Mouse (Mus musculus) hematopoietic multipotent progenitor cell, adult 10-12 weeks (in vitro differentiated cells): ENCODE measurements around the gene Man1b1. TPM values are rescaled to one million over a fixed set of nuclear protein-coding genes. Genes with fewer than 3 reads are reported as not detected.

ENCODE experiments used
- polyA plus RNA-seq: library from polyadenylated mRNA; stranded (reverse); fragments of >175 nt; gene quantifications from 2 replicates; pipeline ENCODE4 v1.2.3, GENCODE M21; 2012; ENCODE audit warnings: low replicate concordance

The Man1b1 gene
- polyA plus RNA-seq, result 24.2 and 25.3 TPM in 2 replicates

DNA sequence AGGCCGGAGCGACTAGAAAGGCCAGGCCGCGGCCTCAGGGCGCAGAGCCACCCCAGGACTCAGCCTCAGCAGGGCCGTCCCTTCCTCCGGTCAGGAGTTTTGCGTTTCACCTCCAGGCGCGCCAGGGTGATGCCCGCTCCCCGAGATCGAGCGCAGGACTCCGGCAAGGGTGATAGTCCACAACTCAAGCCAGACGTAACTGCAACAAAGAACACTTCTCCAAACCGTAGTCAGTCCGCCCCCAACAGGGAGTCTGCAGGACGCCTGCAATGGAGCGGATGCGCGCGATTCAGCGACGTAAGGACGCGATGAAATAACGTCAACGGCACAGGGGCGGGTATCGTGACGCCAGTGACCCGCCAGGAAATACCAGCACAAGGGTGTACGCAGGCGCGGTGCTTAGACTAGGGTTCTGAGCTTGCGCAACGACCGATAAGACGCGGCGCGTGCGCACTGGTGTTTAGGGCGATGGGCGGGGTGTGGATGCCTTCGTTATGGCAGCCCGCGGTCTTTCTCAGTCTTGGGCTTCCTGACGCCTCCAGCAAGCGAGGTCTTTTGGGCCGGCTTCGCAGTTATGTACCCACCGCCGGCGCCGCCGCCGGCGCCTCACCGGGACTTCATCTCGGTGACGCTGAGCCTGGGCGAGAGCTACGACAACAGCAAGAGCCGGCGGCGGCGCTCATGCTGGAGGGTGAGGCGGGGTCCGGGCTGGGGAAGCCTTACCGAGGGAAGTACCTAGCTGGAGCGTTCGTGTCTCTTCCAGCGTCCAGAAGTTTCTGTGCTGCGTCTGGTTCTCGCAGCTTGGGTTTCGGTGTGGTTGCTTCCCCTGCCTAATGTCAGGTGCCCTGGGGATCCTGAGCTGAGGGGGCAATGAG, at the start of gene Man1b1:
TSS of gene Man1b1 (plus strand) at position 53 of the 875 bp plus-strand sequence.

GRCm38 (mm10) chr2:25287927-25288649, 44.0 kb upstream of the Man1b1 start, which contains the start of gene Tmem210:
Tmem210 (plus strand) TSS chr2:25288145.

GRCm38 (mm10) chr2:25289651-25290050, 42.5 kb upstream of the Man1b1 start, which contains the start of gene Lrrc26:
Lrrc26 (plus strand) TSS chr2:25289915.

GRCm38 (mm10) chr2:25318971-25319773, 13.0 kb upstream of the Man1b1 start, which contains the start of gene Grin1:
Grin1 (minus strand) TSS chr2:25319187.

GRCm38 (mm10) chr2:25356208-25357079, 24.3 kb downstream of the Man1b1 start, which contains the start of gene Dpp7:
Dpp7 (minus strand) TSS chr2:25356359.

GRCm38 (mm10) chr2:25365091-25365761, 33.1 kb downstream of the Man1b1 start, which contains the start of gene Uap1l1:
Uap1l1 (minus strand) TSS chr2:25365682.

GRCm38 (mm10) chr2:25371764-25372643, 39.9 kb downstream of the Man1b1 start, which contains the start of gene Sapcd2:
Sapcd2 (plus strand) TSS chr2:25372321.

GRCm38 (mm10) chr2:25395721-25396596, 63.8 kb downstream of the Man1b1 start, which contains the start of gene Entpd2:
Entpd2 (plus strand) TSS chr2:25395874.

DNA sequence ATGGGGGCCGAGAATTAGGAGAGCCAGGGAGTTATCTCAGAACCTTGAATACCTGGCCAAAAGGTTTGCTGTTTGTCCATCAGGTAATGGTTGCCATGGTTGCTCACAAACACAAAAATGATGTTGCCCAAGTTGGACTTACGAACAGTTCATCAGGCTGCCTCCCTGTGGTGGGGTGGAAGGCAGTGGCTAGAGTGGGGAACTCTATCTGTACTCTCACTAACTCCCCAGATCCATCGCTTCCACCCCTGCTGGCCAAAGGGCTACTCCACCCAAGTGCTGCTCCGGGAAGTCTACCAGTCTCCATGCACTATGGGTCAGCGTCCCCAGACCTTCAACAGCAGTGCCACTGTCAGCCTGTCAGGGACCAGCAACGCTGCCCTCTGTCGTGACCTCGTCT, 66.9 kb downstream of the Man1b1 start, which contains the start of gene Npdc1:
TSS of gene Npdc1 (plus strand) at position 301 of the 400 bp plus-strand sequence.

Other genes starting within 250 kb of the Man1b1 start
- gene Noxa1, start 237.2 kb upstream of the Man1b1 start, polyA plus RNA-seq, result 0.07 and 0.45 TPM in 2 replicates
- 10.2 and 19.3 TPM in 2 replicates for gene Nrarp, start 151.6 kb upstream of the Man1b1 start, polyA plus RNA-seq
- 52.8 and 77.9 TPM in 2 replicates for gene Tor4a, start 135.5 kb upstream of the Man1b1 start, polyA plus RNA-seq
- 30.0 and 35.5 TPM in 2 replicates for gene Nelfb, start 120.8 kb upstream of the Man1b1 start, polyA plus RNA-seq
- gene Stpg3, start 117.7 kb upstream of the Man1b1 start, polyA plus RNA-seq, result 0.19 TPM in 1 of 2 replicates, not detected in the other
- gene Fam166a, start 113.6 kb upstream of the Man1b1 start, polyA plus RNA-seq, result 0.13 TPM in 1 of 2 replicates, not detected in the other
- 38.7 and 174 TPM in 2 replicates for gene Tubb4b, start 107.6 kb upstream of the Man1b1 start, polyA plus RNA-seq
- not detected in 2 replicates for gene Slc34a3, start 98.0 kb upstream of the Man1b1 start, polyA plus RNA-seq
- 0.13 TPM in 1 of 2 replicates, not detected in the other for gene Rnf224, start 95.6 kb upstream of the Man1b1 start, polyA plus RNA-seq
- gene Rnf208, start 90.1 kb upstream of the Man1b1 start, polyA plus RNA-seq, result 1.9 and 6.1 TPM in 2 replicates
- gene Cysrt1, start 89.9 kb upstream of the Man1b1 start, polyA plus RNA-seq, result not detected in 2 replicates
- 2.6 and 4.1 TPM in 2 replicates for gene AL732309.1, start 85.5 kb upstream of the Man1b1 start, polyA plus RNA-seq
- gene Tmem203, start 76.9 kb upstream of the Man1b1 start, polyA plus RNA-seq, result 12.0 and 24.1 TPM in 2 replicates
- gene Tprn, start 69.7 kb upstream of the Man1b1 start, polyA plus RNA-seq, result 25.3 and 55.9 TPM in 2 replicates
- gene Ssna1, start 59.9 kb upstream of the Man1b1 start, polyA plus RNA-seq, result 76.2 and 82.8 TPM in 2 replicates
- 19.8 and 24.6 TPM in 2 replicates for gene Anapc2, start 59.9 kb upstream of the Man1b1 start, polyA plus RNA-seq
- gene Tmem210, start 44.2 kb upstream of the Man1b1 start, polyA plus RNA-seq, result not detected in 2 replicates
- gene Lrrc26, start 42.4 kb upstream of the Man1b1 start, polyA plus RNA-seq, result not detected in 2 replicates
- gene Grin1, start 13.2 kb upstream of the Man1b1 start, polyA plus RNA-seq, result 0.03 TPM in 2 replicates
- 6.8 and 11.7 TPM in 2 replicates for gene Dpp7, start 24.0 kb downstream of the Man1b1 start, polyA plus RNA-seq
- gene Uap1l1, start 33.3 kb downstream of the Man1b1 start, polyA plus RNA-seq, result 20.6 and 22.9 TPM in 2 replicates
- gene Sapcd2, start 40.0 kb downstream of the Man1b1 start, polyA plus RNA-seq, result 6.3 and 11.6 TPM in 2 replicates
- 0.10 TPM in 1 of 2 replicates, not detected in the other for gene Entpd2, start 63.5 kb downstream of the Man1b1 start, polyA plus RNA-seq
- 3.8 and 4.4 TPM in 2 replicates for gene Npdc1, start 67.0 kb downstream of the Man1b1 start, polyA plus RNA-seq
- 4.5 and 10.9 TPM in 2 replicates for gene Fut7, start 90.9 kb downstream of the Man1b1 start, polyA plus RNA-seq
- gene Abca2, start 96.4 kb downstream of the Man1b1 start, polyA plus RNA-seq, result 32.3 and 48.6 TPM in 2 replicates
- gene Clic3, start 124.5 kb downstream of the Man1b1 start, polyA plus RNA-seq, result not detected in 2 replicates
- gene Paxx, start 128.8 kb downstream of the Man1b1 start, polyA plus RNA-seq, result 82.6 and 103 TPM in 2 replicates
- not detected in 2 replicates for gene Ptgds, start 137.7 kb downstream of the Man1b1 start, polyA plus RNA-seq
- gene Lcn12, start 161.6 kb downstream of the Man1b1 start, polyA plus RNA-seq, result not detected in 2 replicates
- gene Fbxw5, start 168.4 kb downstream of the Man1b1 start, polyA plus RNA-seq, result 16.5 and 48.8 TPM in 2 replicates
- gene C8g, start 169.4 kb downstream of the Man1b1 start, polyA plus RNA-seq, result 0.27 TPM in 1 of 2 replicates, not detected in the other
- gene Traf2, start 214.6 kb downstream of the Man1b1 start, polyA plus RNA-seq, result 6.4 and 20.6 TPM in 2 replicates
- 403 and 822 TPM in 2 replicates for gene Edf1, start 225.5 kb downstream of the Man1b1 start, polyA plus RNA-seq
- gene Mamdc4, start 242.5 kb downstream of the Man1b1 start, polyA plus RNA-seq, result 1.7 and 1.9 TPM in 2 replicates
- 2.9 and 5.8 TPM in 2 replicates for gene Phpt1, start 242.9 kb downstream of the Man1b1 start, polyA plus RNA-seq
- gene Ajm1, start 249.4 kb downstream of the Man1b1 start, polyA plus RNA-seq, result 8.1 and 18.3 TPM in 2 replicates